Mouse (Mus musculus) heart, adult 2 months (tissue): Measurements from ENCODE around the gene Stox2.

ENCODE experiments used
- CTCF ChIP-seq: fragments of 200-600 bp; IDR thresholded peaks from 2 replicates; pipeline ENCODE4 v1.8.1; 2022; ENCODE audit warnings: antibody characterized with exemption, mild to moderate bottlenecking, moderate library complexity
- EP300 ChIP-seq: fragments of 200-500 bp; IDR thresholded peaks from 2 replicates; pipeline ENCODE4 v1.6.1; 2011; ENCODE audit warnings: low read depth, low read length, control low read depth; ENCODE audit not compliant: insufficient read depth
- POLR2A ChIP-seq: fragments of 200-500 bp; IDR thresholded peaks from 2 replicates; pipeline ENCODE4 v1.6.1; 2011; ENCODE audit warnings: mild to moderate bottlenecking, low read depth, low read length, control low read depth; ENCODE audit not compliant: insufficient read depth

- TF ChIP-seq POLR2A = no peak
- no peak for TF ChIP-seq EP300
- TF ChIP-seq CTCF = no peak
Observed at GRCm38 (mm10) chr8:47324117-47324820, 121.9 kb downstream of the Stox2 start.
